Mouse (Mus musculus) thymus, postnatal 4 days (tissue): ENCODE results near the gene Abca12.

ENCODE experiments used
- DNase-seq: peaks from one replicate; pipeline ENCODE4 v3.0.0; 2021

Gene Abca12

GRCm38 (mm10) chr1:71330349-71330748 lies 84.4 kb downstream of the Abca12 start:
- no peak for DNase-seq

DNA sequence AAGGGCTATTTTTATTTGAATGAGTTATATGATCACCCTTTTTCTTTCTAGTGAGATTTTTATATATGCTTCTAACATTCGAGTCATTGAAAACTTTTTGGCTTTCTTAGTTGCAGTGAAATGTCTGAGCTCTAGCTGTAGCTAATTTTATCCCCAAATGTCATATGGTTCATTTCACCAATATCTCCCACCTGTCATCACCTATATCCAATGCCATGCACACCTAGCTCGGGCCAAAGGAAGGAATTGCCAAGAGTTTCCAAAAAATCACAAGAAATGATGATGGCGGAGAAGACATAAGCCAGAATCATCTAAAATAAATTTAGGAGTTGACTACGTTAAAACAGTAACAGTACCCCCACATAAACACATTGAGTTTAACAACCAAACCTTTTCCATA lies 102.5 kb downstream of the Abca12 start:
- no peak for DNase-seq

GRCm38 (mm10) chr1:71310614-71311013 lies 104.1 kb downstream of the Abca12 start:
- DNase-seq, result no peak

DNA sequence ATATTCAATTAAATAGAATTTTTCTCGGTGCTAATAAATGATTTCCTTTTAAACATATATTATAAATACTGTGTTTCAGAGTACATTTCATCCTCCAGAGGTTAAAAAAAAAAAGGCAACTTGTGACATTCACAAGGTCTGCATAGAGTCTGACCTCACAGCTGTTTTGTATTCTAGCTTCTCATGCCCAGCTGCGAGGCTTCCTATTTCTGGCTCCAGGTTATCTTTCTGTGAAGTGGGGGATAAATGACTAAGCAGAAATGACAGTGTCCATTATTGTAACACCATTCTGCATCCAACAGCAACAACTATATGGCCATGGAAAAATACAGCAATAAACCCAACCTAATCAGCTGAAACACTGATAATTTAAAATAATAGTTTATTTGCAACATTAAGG lies 107.3 kb downstream of the Abca12 start:
- no peak for DNase-seq

DNA sequence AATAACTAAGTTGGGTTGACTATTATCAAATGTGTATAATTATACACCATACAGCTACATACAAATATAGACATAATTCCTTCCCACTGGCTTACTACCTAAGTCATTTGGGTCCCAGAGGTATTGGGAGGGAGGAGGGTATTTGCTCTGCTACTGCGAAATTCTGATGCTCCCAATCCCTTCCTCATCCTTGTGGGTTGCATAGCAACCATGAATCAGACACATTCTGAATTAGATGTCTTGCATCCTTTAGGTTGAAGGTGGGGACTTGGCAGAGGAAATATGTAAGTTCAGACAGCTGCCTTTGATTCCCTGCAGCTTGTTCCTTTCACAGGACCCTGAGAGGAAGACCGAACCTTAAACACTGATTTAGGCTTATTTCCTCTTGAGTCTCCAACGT lies 108.5 kb downstream of the Abca12 start:
- DNase-seq, result no peak

- no peak for DNase-seq
Observed at GRCm38 (mm10) chr1:71304588-71304987, 110.1 kb downstream of the Abca12 start.

DNA sequence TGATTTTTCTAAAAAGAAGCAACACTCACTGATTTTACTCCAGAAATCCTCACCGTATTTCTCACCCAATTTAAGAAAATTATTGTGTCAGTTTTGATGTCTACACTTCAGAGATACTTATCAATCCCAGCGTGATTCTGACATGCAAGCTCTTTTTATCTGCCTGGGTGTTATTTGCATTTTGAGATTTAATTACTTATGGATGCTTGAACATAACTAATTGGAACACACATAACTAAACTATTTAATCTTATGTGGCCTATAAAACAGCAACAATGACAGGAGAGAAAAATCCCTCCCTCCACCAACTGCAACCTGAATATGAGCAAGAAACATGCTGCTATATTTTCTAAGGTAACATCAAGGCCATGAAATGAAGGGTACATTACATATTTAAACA lies 117.7 kb downstream of the Abca12 start:
- no peak for DNase-seq

DNA sequence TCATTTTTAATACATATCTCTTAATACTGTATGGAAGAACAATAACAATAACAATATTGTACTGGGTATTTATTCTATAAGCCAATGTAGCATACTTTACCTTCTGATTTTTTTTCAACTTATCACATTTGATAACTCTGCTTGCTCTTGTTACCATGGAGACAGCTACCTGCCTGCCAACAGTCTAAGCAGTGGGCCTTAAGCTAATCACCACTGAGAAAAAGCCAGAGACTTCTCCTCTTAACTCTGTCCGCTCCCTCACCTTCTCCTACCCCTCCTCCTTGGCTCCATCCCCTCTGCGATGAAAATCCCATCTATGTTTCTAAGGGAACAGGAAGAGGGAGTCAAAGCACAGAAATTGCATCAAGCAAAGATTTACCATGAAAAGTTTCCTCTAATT lies 118.1 kb downstream of the Abca12 start:
- DNase-seq, result no peak

- no peak for DNase-seq
Observed at GRCm38 (mm10) chr1:71291917-71292316, 122.8 kb downstream of the Abca12 start.

- DNase-seq, result peak; percentile 75
Observed at GRCm38 (mm10) chr1:71289511-71289910, 125.2 kb downstream of the Abca12 start.

DNA sequence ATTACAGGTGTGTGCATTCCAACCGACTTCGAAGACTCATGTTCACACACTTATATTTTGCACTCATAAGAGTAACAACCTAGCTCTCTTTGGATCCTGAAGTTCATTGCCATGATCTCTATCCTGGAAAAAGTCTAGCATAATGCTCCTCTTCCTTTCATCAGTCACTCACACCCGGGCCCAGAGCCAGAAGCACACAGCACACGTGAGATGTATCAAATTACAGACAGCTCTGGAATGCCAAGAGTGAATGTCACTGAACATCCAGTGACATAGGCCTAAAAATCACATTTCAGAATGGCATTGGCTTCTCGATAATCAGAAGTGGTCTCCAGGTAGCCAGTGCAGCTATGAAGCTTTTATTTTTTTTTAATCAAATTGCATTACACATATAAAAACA lies 137.8 kb downstream of the Abca12 start:
- DNase-seq, result no peak

DNA sequence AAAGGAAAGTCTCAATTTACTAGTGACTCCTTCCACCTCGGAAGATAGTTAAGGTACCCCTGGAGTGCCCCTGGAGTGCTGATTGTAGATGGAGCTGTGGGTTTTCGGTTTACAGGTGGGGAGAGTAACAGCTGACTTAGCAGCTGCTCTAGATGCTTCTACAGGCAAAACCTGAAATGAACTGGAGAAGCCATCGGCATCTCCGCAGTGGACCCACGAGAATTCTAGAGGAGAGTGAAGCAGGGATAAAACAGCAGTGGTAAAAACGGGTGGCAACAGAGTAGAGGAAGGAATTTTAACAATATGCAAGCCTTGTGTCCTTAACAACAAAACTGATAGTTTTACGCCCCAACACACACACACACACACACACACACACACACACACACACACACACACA lies 142.2 kb downstream of the Abca12 start:
- no peak for DNase-seq

DNA sequence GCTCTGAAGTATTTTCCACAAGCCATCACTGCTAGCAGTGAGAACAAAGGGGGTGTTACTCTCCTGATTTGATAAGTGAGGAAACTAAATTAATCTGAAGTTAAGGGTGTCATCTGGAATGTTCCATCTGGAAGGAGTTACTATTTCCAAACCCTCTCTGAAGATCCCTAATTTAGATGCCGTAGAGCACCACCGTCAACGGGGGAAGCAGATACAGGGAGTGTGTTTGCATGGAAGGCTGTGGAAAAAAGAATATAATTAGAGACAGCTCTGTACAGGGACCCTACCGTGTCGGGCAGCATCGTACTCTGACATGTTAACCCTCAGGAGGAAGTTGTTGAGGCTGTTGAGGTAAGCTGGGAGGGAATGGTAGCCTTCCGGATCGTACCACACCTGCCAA lies 142.6 kb downstream of the Abca12 start:
- no peak for DNase-seq

GRCm38 (mm10) chr1:71270083-71270482 lies 144.6 kb downstream of the Abca12 start:
- no peak for DNase-seq

DNA sequence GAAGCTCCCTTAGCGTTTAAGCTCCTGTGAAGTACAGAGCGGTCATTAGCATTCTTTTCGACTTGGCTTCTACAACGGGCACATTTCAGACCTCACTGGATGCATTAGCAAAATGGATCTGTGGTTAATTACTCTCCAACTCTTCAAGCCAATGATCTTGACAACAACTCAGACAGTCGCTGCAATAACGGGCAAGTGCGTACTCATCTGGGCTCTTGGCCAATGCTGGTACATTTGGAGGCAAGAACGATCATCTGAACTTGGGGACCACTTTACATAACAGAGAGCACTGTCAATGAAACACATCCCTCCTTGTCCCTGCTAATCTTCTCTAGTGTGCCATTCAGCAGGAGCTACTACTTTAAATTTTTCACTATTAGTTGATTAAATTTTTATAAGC lies 148.1 kb downstream of the Abca12 start:
- DNase-seq, result no peak

DNA sequence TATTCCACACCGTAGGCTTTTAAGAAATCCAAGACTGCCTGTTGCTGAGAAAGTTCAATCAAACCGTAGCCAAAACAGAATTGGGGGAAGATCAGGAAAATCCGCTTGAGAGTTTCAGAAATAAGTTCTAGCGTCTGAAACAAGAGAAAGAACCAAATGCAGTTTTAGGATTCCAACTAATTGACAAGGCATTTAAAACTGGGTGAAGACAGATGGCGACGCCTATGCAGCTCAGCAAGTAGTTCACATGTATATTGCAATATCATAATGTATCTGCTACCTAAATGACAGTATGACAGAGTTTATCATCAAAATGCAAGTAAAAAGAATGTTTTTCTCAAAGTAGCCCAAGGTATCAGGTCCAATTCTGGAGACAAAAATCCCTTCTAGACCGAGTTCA lies 151.2 kb downstream of the Abca12 start:
- DNase-seq, result no peak

DNA sequence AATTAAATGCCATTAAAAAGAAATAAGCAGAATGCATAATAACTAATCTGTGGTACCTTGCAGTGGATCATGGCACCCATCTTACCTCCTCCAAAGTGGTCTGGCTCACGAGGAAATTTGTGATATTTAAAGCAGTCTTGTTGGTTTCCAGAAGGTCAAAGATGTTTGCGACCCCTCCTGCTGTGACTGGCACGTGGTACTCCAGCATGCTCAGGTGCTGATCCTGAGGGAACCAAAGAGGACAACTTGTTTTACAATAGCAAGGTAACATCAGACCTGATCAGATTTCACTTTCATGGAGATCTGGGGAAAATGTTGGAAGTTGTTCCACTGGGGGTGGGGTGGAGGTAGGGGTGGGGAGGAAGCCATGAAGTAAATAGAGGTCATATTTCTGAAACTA lies 170.1 kb downstream of the Abca12 start:
- no peak for DNase-seq

DNA sequence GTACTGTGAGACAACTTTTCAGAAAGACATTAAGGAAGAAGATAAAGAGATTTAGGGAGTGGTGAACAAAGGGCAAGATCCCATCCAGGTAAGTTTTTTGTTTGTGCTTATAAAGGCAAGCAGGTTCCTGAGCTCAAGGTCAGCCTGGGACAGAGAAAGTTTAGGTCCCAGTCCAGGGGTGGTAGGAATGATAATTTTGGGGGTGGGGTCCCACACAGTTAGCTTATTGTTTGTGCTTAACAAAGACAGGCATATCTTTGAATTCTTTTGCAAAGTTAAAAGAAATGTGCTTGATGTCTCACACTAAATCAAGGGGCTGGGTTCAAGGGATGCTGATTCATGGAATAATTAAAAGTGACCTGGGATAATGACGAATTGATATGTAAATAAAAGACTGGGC lies 173.3 kb downstream of the Abca12 start:
- no peak for DNase-seq

GRCm38 (mm10) chr1:71239586-71239985 lies 175.1 kb downstream of the Abca12 start:
- no peak for DNase-seq

- no peak for DNase-seq
Observed at GRCm38 (mm10) chr1:71235335-71235734, 179.4 kb downstream of the Abca12 start.

DNA sequence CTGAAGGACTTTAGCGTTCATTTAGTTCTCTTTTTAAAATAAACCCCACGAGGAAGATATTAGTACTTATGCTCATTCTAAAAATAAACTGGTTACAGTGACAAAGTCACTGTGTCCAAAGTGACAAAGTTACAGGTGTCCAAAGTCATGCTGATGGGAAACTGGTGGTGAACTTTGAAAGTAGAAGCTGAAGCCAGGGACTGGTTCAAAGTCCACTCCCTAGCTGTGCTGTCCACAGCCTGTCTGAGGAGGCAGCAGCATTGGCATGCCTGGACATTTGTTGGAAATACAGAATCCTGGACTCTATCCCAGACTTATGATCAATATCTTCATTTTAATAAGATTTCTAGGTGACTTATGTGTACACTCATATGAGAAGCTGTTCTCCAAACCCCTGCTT lies 183.5 kb downstream of the Abca12 start:
- DNase-seq, result no peak

GRCm38 (mm10) chr1:71203581-71203980 lies 211.1 kb downstream of the Abca12 start:
- no peak for DNase-seq

GRCm38 (mm10) chr1:71196191-71196590 lies 218.5 kb downstream of the Abca12 start:
- DNase-seq, result no peak

DNA sequence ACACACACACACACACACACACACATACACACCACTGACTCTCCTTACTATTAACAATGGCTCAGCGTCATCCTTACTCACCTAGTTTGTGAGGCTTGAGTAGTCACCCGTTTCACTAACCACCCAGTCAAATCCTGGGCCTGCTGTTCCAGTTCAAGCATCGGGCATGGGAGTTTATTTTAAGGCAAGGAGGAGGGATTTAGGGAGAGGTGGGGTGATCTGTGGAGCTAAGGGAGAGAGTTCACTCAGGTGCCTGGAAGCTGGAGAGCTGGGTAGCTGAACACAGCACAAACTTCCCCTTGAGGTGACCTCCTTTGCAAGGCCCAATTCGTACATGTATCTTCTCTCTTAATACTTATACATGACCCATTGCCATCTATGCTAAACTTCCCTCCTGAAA lies 219.4 kb downstream of the Abca12 start:
- DNase-seq, result no peak

- DNase-seq, result no peak
Observed at GRCm38 (mm10) chr1:71193931-71194330, 220.8 kb downstream of the Abca12 start.
